Mouse (Mus musculus): ENCODE results near the gene Scd1. TPM values are rescaled to one million over a fixed set of nuclear protein-coding genes. Genes with fewer than 3 reads are reported as not detected.

Scd1 gene
- polyA plus RNA-seq, 1 experiment: 3.0 TPM

GRCm38 (mm10) chr19:44410269-44410992, 2.8 kb upstream of the Scd1 start:
- no peak for TF ChIP-seq GATA1 (IDR thresholded peaks at IDR 0.05; ENCODE audit: low read length)

- TF ChIP-seq GATA1 (IDR thresholded peaks at IDR 0.05; ENCODE audit: low read length): no peak
These were observed 916 bp upstream of the Scd1 start for GRCm38 (mm10) chr19:44408595-44408994.

GRCm38 (mm10) chr19:44408223-44408545, 505 bp upstream of the Scd1 start:
- TF ChIP-seq GATA1 (IDR thresholded peaks at IDR 0.05; ENCODE audit: low read length): no peak

GRCm38 (mm10) chr19:44403546-44403945, 4.1 kb downstream of the Scd1 start:
- TF ChIP-seq GATA1 (IDR thresholded peaks at IDR 0.05; ENCODE audit: low read length): no peak

- TF ChIP-seq GATA1 (IDR thresholded peaks at IDR 0.05; ENCODE audit: low read length): no peak
These were observed 7.0 kb downstream of the Scd1 start for GRCm38 (mm10) chr19:44400484-44401197.

- no peak for TF ChIP-seq GATA1 (IDR thresholded peaks at IDR 0.05; ENCODE audit: low read length)
These were observed 7.6 kb downstream of the Scd1 start for GRCm38 (mm10) chr19:44400076-44400475.

GRCm38 (mm10) chr19:44396742-44397141, 10.9 kb downstream of the Scd1 start:
- TF ChIP-seq GATA1 (IDR thresholded peaks at IDR 0.05; ENCODE audit: low read length): peak; percentile 50

GRCm38 (mm10) chr19:44394972-44395371, 12.7 kb downstream of the Scd1 start:
- TF ChIP-seq GATA1 (IDR thresholded peaks at IDR 0.05; ENCODE audit: low read length): no peak

GRCm38 (mm10) chr19:44393962-44394422, 13.7 kb downstream of the Scd1 start:
- TF ChIP-seq GATA1 (IDR thresholded peaks at IDR 0.05; ENCODE audit: low read length): no peak

- no peak for TF ChIP-seq GATA1 (IDR thresholded peaks at IDR 0.05; ENCODE audit: low read length)
These were observed 15.2 kb downstream of the Scd1 start for GRCm38 (mm10) chr19:44392339-44393009.

- no peak for TF ChIP-seq GATA1 (IDR thresholded peaks at IDR 0.05; ENCODE audit: low read length)
These were observed 15.8 kb downstream of the Scd1 start for GRCm38 (mm10) chr19:44391856-44392255.

GRCm38 (mm10) chr19:44389507-44389906, 18.2 kb downstream of the Scd1 start:
- TF ChIP-seq GATA1 (IDR thresholded peaks at IDR 0.05; ENCODE audit: low read length): no peak

GRCm38 (mm10) chr19:44388475-44389428, 18.9 kb downstream of the Scd1 start:
- TF ChIP-seq GATA1 (IDR thresholded peaks at IDR 0.05; ENCODE audit: low read length): no peak

GRCm38 (mm10) chr19:44387746-44388474, 19.8 kb downstream of the Scd1 start:
- TF ChIP-seq GATA1 (IDR thresholded peaks at IDR 0.05; ENCODE audit: low read length): no peak
